ENCODE assay signal across 8 mouse cellular contexts in genomic region chr11:98729119-98729588, GRCm38 (mm10). TPM values are rescaled to one million over a fixed set of nuclear protein-coding genes. Genes with fewer than 3 reads are reported as not detected.
DNase-seq lines count a peak whose midpoint lies in the region; ATAC-seq and TF ChIP-seq lines count a peak whose summit lies in the region.

Med24 (minus strand) TSS chr11:98729435.

- ATAC-seq in embryonic facial prominence, embryonic 15.5 days (ENCODE audit: insufficient number of reproducible peaks, low FRiP score, low TSS enrichment, low read depth) = peak; percentile 90
- peak; percentile 98 for ATAC-seq in limb, embryonic 14.5 days (ENCODE audit: low FRiP score, low read depth)
- ATAC-seq in midbrain, postnatal 0 days (ENCODE audit: low FRiP score) = peak; percentile 92
- ATAC-seq in stomach, embryonic 14.5 days (ENCODE audit: insufficient number of reproducible peaks, insufficient read depth, low FRiP score, low read depth) = peak; percentile 93

- peak; percentile 5; the same call in 1 of the 2 replicates for TF ChIP-seq CTCF in midbrain, postnatal 0 days (IDR thresholded peaks at IDR 0.05)

- peaks cover 27% of the 10 kb centered on the region for H3K4me1 ChIP-seq in embryonic facial prominence, embryonic 15.5 days
- H3K4me1 ChIP-seq in limb, embryonic 14.5 days (ENCODE audit: control insufficient read depth, insufficient read depth, low read length) = 0 out of 2 replicates have a peak, but pooled peaks cover 4% of the 10 kb centered on the region
- 0 out of 2 replicates have a peak, but pooled peaks cover 3% of the 10 kb centered on the region for H3K4me1 ChIP-seq in midbrain, postnatal 0 days (ENCODE audit: insufficient read depth, low read length)
- peaks cover 7% of the 10 kb centered on the region; the same call in 1 of the 2 replicates for H3K4me1 ChIP-seq in stomach, embryonic 14.5 days (ENCODE audit: control insufficient read depth, insufficient read depth, low read length)

- H3K4me2 ChIP-seq in embryonic facial prominence, embryonic 15.5 days (replicated peaks) = peak within 1 kb of the TSS; percentile 71
- H3K4me2 ChIP-seq in limb, embryonic 14.5 days (replicated peaks; ENCODE audit: low read depth, low read length, severe bottlenecking) = peak within 1 kb of the TSS; percentile 65
- H3K4me2 ChIP-seq in midbrain, postnatal 0 days (ENCODE audit: low read depth, low read length, poor library complexity, severe bottlenecking) = peak within 1 kb of the TSS; percentile 80
- peak within 1 kb of the TSS; percentile 84 for H3K4me2 ChIP-seq in stomach, embryonic 14.5 days (replicated peaks; ENCODE audit: low read depth, low read length)

- DNase-seq in B cell, adult 2 months = peak; percentile 80 to 83
- DNase-seq in adrenal gland, postnatal 4 days (ENCODE audit: low spot score in 2 of 2) = peak; percentile 60 to 67
- peak; percentile 95 for DNase-seq in heart, adult 8-10 months (ENCODE audit: low spot score)
- peak; percentile 96 for DNase-seq in kidney, adult 9 months
- peak; percentile 96 for DNase-seq in limb, embryonic 14.5 days (ENCODE audit: low spot score)
- DNase-seq in midbrain, postnatal 0 days (ENCODE audit: low spot score) = peak; percentile 98

- no peaks in the 10 kb centered on the region for H3K27me3 ChIP-seq in embryonic facial prominence, embryonic 15.5 days
- H3K27me3 ChIP-seq in limb, embryonic 14.5 days (ENCODE audit: control insufficient read depth, insufficient read depth, low read length) = no peaks in the 10 kb centered on the region
- no peaks in the 10 kb centered on the region for H3K27me3 ChIP-seq in midbrain, postnatal 0 days (ENCODE audit: insufficient read depth, low read length)
- H3K27me3 ChIP-seq in stomach, embryonic 14.5 days (ENCODE audit: control insufficient read depth, insufficient read depth, low read length) = no peaks in the 10 kb centered on the region

- TF ChIP-seq POLR2A in limb, embryonic 14.5 days (IDR thresholded peaks at IDR 0.05; ENCODE audit: borderline replicate concordance, extremely low read depth, insufficient read depth, insufficient read length) = peak; percentile 29; the same call in 1 of the 2 replicates

- H3K9me3 ChIP-seq in embryonic facial prominence, embryonic 15.5 days (replicated peaks) = no peaks in the 10 kb centered on the region
- no peaks in the 10 kb centered on the region for H3K9me3 ChIP-seq in limb, embryonic 14.5 days (ENCODE audit: control insufficient read depth, low read length)
- H3K9me3 ChIP-seq in midbrain, postnatal 0 days (ENCODE audit: low read length) = no peaks in the 10 kb centered on the region
- H3K9me3 ChIP-seq in stomach, embryonic 14.5 days (ENCODE audit: control insufficient read depth, low read depth, low read length) = peaks cover 2% of the 10 kb centered on the region; the same call in 1 of the 2 replicates

- peaks cover 18% of the 10 kb centered on the region for H3K36me3 ChIP-seq in embryonic facial prominence, embryonic 15.5 days
- H3K36me3 ChIP-seq in limb, embryonic 14.5 days (ENCODE audit: control insufficient read depth, insufficient read depth, low read length) = peaks cover 18% of the 10 kb centered on the region
- peaks cover 19% of the 10 kb centered on the region; the same call in 1 of the 2 replicates for H3K36me3 ChIP-seq in midbrain, postnatal 0 days (ENCODE audit: insufficient read depth, low read length)
- H3K36me3 ChIP-seq in stomach, embryonic 14.5 days (ENCODE audit: control insufficient read depth, insufficient read depth, low read length) = no peaks in the 10 kb centered on the region; the same call in 1 of the 2 replicates

- peak within 1 kb of the TSS; percentile 24; the same call in 1 of the 2 replicates for H3K9ac ChIP-seq in embryonic facial prominence, embryonic 15.5 days
- H3K9ac ChIP-seq in limb, embryonic 14.5 days (ENCODE audit: low read depth, low read length, severe bottlenecking) = peak within 1 kb of the TSS; percentile 67
- peak within 1 kb of the TSS; percentile 72 for H3K9ac ChIP-seq in midbrain, postnatal 0 days (replicated peaks; ENCODE audit: low read length, poor library complexity, severe bottlenecking)
- H3K9ac ChIP-seq in stomach, embryonic 14.5 days (replicated peaks; ENCODE audit: low read depth, low read length) = peak within 1 kb of the TSS; percentile 45

- H3K4me3 ChIP-seq in embryonic facial prominence, embryonic 15.5 days (replicated peaks) = peak within 1 kb of the TSS; percentile 69
- H3K4me3 ChIP-seq in limb, embryonic 14.5 days (replicated peaks; ENCODE audit: low read length) = peak within 1 kb of the TSS; percentile 64
- H3K4me3 ChIP-seq in midbrain, postnatal 0 days (ENCODE audit: low read depth, low read length) = peak within 1 kb of the TSS; percentile 73
- H3K4me3 ChIP-seq in stomach, embryonic 14.5 days (ENCODE audit: low read depth, low read length) = peak within 1 kb of the TSS; percentile 62

- WGBS in embryonic facial prominence, embryonic 15.5 days = under 1% methylated on average over 16 of the region's 16 CpGs
- under 1% methylated on average over 16 of the region's 16 CpGs for WGBS in limb, embryonic 14.5 days
- WGBS in midbrain, postnatal 0 days = 0% methylated on average over 16 of the region's 16 CpGs
- WGBS in stomach, embryonic 14.5 days = under 1% methylated on average over 16 of the region's 16 CpGs

- peak within 1 kb of the TSS; percentile 85 for H3K27ac ChIP-seq in embryonic facial prominence, embryonic 15.5 days (replicated peaks)
- 0 out of 2 replicates have a peak within 1 kb of the TSS, but pooled peaks have one; percentile 9 for H3K27ac ChIP-seq in limb, embryonic 14.5 days (replicated peaks; ENCODE audit: low read depth, low read length)
- H3K27ac ChIP-seq in midbrain, postnatal 0 days (ENCODE audit: low read depth, low read length) = peak within 1 kb of the TSS; percentile 83
- H3K27ac ChIP-seq in stomach, embryonic 14.5 days (ENCODE audit: low read length) = peak within 1 kb of the TSS; percentile 34; the same call in 1 of the 2 replicates

RNA-seq across cellular contexts. Expression of gene Med24, which starts in this region (rescaled TPM):
- 10 to 100 TPM; 75.7 to 84.8 TPM for total RNA-seq in adrenal gland, postnatal 4 days (2021)
- 52.3 and 53.3 TPM in 2 replicates for polyA plus RNA-seq in embryonic facial prominence, embryonic 15.5 days (2015; fragmentation: Nextera tagmentation; extraction: Ambion mirVana)
- 10 to 100 TPM; 44.4 to 49.9 (median 46.8) TPM for total RNA-seq in heart, adult 8-10 months (2022)
- 83.4 and 104 TPM in 2 replicates for polyA plus RNA-seq in limb, embryonic 14.5 days (2012; rRNA removed)
- 43.9 and 48.3 TPM in 2 replicates for polyA plus RNA-seq in limb, embryonic 14.5 days (2014; fragmentation: Nextera tagmentation; extraction: Ambion mirVana)
- 66.6 and 81.2 TPM in 2 replicates for total RNA-seq in midbrain, postnatal 0 days (2014; rRNA removed)
- polyA plus RNA-seq in midbrain, postnatal 0 days (2015; fragmentation: Nextera tagmentation; extraction: Ambion mirVana) = 52.2 and 59.8 TPM in 2 replicates
- 39.9 and 41.0 TPM in 2 replicates for polyA plus RNA-seq in stomach, embryonic 14.5 days (2014; fragmentation: Nextera tagmentation; extraction: Ambion mirVana)

Comparison
In these comparisons a context has a peak if more than half of its experiments do, and no peak if none do; other contexts are left out.
1. Peak in every context shown above with its lines: DNase-seq, ATAC-seq, H3K4me3 ChIP-seq and H3K27ac ChIP-seq.
2. H3K27ac ChIP-seq: peak in every context shown above with its lines; median percentile 85 in embryonic facial prominence, embryonic 15.5 days; 83 in midbrain, postnatal 0 days; 34 in stomach, embryonic 14.5 days; 9 in limb, embryonic 14.5 days.